Mouse (Mus musculus) heart, postnatal 10 days (tissue): ENCODE measurements around the gene Ptprr. TPM values are rescaled to one million over a fixed set of nuclear protein-coding genes. Genes with fewer than 3 reads are reported as not detected.

ENCODE experiments used
- DNase-seq, 2 experiments: peaks; one replicate each; pipeline ENCODE4 v3.0.0; 2021
- intact Hi-C: fragments of 180-260 bp; cut with DNase I; formaldehyde crosslinking; loops from one replicate; pipeline ENCODE4 v1.15.1; 2025
- total RNA-seq, 2 experiments: library from RNA; stranded (reverse); gene quantifications; 2 replicates each; pipeline ENCODE4 v1.2.3; 2021

Gene Ptprr
- total RNA-seq, 2 experiments from 2014 or later: 0.89 to 1.3 TPM

DNA sequence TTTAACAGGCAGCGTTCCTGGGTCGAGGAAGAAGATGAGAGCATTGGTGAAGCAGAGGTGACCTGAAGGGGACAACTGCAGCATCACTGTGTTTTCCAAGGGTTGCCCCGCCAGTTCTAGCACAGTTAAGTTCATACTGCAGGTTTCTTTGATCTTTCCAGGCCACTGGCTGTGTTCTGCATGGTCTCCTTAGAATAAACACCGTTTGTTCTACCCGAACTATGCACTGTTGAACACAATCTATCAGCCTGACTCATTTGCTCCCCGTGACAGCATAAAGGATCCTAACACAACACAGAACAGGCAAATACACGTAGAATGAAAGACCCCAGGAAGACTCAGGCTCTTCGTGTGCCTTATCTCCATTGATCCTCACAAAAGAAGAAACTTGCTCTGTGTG, 176.4 kb downstream of the Ptprr start:
- intact Hi-C loops: loop anchor here (10.0 kb wide), 3 partner anchors 480 to 760 kb away; no protein-coding TSS in a partner anchor

GRCm38 (mm10) chr10:116196596-116197415, 178.8 kb downstream of the Ptprr start:
- DNase-seq: no peak
- intact Hi-C loops: loop anchor here (1.0 to 10.0 kb wide), 5 partner anchors 113 to 795 kb away; no protein-coding TSS in a partner anchor

More for the DNA sequence above, 176.4 kb downstream of the Ptprr start:
- no peak for DNase-seq

DNA sequence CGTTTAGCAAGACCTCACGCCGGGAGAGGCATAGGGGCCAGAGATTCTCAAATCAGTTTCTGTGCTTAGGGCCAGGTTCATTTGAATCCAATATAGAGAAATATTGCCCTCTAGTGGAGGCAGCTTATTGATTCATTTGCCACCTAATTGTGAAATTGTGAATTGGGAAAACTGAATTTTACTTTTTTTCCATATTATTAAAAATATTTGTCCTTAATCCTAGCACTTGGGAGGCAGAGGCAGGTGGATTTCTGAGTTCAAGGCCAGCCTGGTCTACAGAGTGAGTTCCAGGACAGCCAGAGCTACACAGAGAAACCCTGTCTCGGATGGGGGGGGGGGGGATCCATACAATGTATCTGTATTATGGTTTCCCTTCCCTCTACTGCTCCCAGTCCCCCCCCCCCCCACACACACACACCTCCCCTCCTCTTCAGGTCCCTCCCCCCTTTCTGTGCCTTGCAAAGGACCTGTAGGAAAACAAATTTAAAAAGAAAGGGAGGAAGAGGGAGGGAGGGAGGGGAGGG, 179.5 kb downstream of the Ptprr start:
- DNase-seq: peak in 1 of 2 experiments; percentile 57

GRCm38 (mm10) chr10:116199035-116199434, 181.0 kb downstream of the Ptprr start:
- peak in 1 of 2 experiments; percentile 38 for DNase-seq
- intact Hi-C loops: loop anchor here (2.0 to 10.0 kb wide), 5 partner anchors 484 to 874 kb away; no protein-coding TSS in a partner anchor

More for the DNA sequence above, 179.5 kb downstream of the Ptprr start:
- intact Hi-C loops: loop anchor here (1.0 to 10.0 kb wide), 5 partner anchors 113 to 795 kb away; no protein-coding TSS in a partner anchor

GRCm38 (mm10) chr10:116201542-116201941, 183.5 kb downstream of the Ptprr start:
- intact Hi-C loops: loop anchor here (10.0 kb wide), 1 partner anchor 273 kb away; the partner anchor contains the start of gene Kcnmb4
- DNase-seq: no peak

- peak; percentile 53 for DNase-seq
- intact Hi-C loops: loop anchor here (5.0 to 10.0 kb wide), 2 partner anchors 269 to 642 kb away; partner anchors contain the start of gene Kcnmb4
Observed at GRCm38 (mm10) chr10:116205580-116206358, 187.8 kb downstream of the Ptprr start.

DNA sequence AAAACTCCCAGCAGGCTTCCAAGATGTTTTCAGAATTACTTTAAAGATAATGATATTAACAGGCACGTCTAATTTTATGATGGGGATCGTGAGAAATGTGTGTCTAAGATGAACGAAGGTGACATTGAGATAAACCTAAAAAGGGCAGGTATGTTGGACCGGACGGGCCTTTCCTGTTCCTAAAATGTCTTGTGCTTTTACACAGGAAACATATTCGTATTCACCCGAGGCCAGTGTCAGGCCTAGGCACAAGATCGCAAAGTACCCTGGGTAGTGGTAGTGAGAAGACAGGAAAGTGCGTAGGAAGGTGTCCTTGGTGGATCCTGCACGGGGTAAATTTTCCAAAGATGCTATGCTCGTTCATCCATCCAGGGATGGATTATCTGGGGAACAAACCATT, 188.4 kb downstream of the Ptprr start:
- intact Hi-C loops: loop anchor here (5.0 to 10.0 kb wide), 2 partner anchors 268 to 641 kb away; partner anchors contain the start of gene Kcnmb4
- peak; percentile 25 to 29 for DNase-seq

DNA sequence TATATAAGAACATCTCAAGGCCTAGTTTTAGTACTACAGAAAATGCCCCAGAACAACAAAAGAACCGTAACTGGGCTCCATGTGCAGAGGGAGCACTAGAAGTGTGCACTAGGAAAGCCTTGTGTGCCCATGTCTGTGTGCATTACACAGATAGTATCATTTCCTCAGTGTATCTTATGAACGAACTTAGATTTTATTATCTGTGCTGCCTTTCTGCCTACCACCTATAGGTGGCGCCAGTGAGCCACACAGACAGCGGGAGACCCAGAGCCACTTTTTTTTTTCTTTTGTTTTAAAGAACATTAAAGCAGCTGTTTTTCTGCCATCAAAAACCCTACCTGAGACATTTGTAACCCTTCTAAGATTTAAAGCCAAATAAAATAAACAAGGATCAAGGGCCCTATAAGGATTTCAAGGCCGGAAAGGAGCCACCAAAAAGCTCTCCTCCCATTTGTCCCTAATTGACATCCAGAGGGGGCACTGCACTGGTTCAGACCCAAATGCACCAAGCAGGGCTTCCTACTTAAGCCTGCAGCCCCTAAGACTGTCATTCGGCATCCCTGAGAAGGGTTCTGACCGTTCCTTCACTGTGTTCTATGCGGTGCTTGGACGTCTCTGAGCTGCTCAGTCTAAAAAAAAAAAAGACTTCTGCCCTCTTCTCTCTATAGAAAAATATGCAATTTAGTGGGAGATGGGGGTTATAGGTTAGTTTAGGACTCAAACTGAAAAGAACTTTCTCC, 190.1 kb downstream of the Ptprr start:
- intact Hi-C loops: loop anchor here (1.0 to 10.0 kb wide), 5 partner anchors 35 to 639 kb away; partner anchors contain the start of gene Kcnmb4
- DNase-seq: peak; percentile 66 to 70

DNA sequence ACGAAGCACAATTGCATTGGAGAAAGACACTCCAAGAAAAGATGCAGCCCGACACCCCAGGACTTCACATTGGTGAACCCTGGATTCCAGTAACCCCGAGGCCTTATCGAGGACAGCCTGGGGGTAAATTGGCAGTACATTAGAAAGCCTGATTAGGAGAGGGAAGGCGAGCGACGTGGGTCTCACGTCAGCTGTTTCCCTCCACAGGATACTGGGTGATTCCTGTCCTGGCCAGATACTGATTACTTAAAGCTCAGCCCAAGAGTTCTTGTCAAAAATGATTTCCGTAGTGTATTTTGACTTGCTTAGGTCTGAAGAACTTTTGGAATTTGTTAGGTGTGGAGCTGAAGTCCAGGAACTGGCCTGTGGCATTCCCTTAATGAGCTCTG, 190.7 kb downstream of the Ptprr start:
- DNase-seq: peak; percentile 37 to 43
- intact Hi-C loops: loop anchor here (1.0 to 10.0 kb wide), 5 partner anchors 34 to 639 kb away; partner anchors contain the start of gene Kcnmb4

GRCm38 (mm10) chr10:116212127-116212526, 194.1 kb downstream of the Ptprr start:
- intact Hi-C loops: no loop called here
- DNase-seq: no peak

DNA sequence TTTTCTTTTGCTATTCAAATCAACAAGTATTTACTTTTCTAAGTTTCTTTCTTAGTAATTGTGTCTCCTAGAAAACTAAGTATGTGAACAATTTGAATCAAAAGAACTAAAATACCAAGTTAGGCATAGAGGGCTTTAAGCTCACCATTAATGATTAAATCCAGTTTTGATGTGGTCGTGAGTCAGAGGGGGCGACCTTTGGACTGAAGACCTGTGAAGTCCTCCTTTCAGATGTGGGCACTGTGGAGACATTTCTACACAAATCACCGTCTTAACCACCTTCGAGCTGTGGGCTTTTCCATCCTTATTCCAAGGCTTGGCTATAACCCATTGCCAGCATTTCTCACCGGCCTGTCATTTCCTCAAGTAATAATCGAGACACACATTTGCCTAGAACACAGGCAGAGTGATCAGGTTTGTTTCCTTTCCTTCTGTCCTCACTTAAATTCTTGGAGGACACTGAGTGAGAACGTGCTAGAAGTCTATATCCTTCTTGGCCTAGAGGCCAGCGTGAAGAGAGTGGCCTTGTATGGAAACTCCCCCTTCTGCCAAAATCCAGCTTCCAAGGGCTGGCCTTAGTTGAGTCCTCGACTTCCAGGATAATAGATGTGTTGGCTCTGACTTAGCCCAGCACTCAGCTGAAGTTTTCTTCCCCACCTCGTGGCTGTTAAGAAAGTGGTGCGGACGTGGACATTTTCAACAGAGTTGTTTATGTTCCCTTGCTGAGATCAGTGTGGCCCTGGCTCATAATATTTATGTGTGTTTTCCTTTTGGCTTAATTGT, 202.5 kb downstream of the Ptprr start:
- intact Hi-C loops: no loop called here

DNA sequence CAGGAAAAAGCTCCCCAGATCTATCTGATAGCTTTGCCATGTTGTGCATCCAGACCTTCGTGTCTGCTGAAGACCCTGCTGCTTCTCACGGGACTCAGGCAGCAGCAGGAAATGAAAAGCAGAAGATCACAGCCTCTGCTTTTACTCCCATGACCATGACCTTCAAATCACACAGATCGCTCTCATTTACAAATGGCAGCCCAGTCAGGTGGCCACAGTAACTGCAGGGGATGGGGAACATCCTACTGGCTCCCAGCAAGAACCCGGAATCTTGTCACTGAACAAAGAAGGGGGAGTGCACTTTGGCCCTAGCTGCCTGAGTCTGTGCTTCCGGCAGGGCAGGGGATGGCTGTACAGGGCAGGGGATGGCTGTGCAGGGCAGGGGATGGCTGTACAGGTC, 217.3 kb downstream of the Ptprr start:
- intact Hi-C loops: no loop called here
- no peak for DNase-seq

More for the DNA sequence above, 202.5 kb downstream of the Ptprr start:
- no peak for DNase-seq

DNA sequence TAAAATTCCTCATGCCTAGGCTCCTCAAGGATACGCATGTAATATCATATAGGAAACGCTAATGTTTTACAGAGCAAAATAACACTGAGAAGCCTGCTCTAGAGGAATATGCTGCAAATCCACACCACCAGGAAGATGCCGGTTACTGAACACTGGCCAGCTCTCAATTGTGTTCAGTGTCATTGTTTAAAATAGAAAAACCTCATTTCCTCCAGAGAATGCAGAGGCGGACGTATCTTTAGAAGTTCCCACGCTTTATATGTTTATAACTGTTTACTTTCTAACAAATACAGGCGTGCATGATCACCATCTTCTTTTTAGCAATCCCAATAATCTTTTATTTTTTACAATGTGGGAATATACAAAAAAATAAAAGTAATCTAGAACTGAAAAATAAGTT, 224.2 kb downstream of the Ptprr start:
- DNase-seq: no peak
- intact Hi-C loops: loop anchor here (2.0 kb wide), 1 partner anchor 33 kb away; no protein-coding TSS in a partner anchor

DNA sequence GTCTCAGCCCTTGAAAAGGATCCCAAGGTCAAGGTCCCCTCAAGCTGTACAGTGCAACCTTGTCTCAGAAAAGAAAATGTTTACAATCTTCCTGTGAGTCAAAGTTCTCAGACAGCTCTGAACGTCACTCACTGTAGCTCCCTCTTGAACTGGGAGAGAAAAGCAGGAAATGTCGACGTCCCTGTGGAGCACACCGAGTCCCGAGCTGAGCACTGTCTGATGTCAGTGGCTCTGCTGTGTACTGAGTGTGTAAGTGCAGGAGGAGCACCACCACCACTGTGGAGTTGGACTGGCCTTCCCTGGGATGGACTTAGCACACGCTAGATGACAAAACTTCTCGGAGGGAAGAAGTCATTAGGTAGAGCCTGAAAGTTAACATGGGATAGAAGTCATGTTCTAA, 225.4 kb downstream of the Ptprr start:
- no peak for DNase-seq
- intact Hi-C loops: loop anchor here (2.0 kb wide), 1 partner anchor 35 kb away; no protein-coding TSS in a partner anchor

GRCm38 (mm10) chr10:116245632-116246031, 227.6 kb downstream of the Ptprr start:
- intact Hi-C loops: no loop called here
- DNase-seq: no peak

DNA sequence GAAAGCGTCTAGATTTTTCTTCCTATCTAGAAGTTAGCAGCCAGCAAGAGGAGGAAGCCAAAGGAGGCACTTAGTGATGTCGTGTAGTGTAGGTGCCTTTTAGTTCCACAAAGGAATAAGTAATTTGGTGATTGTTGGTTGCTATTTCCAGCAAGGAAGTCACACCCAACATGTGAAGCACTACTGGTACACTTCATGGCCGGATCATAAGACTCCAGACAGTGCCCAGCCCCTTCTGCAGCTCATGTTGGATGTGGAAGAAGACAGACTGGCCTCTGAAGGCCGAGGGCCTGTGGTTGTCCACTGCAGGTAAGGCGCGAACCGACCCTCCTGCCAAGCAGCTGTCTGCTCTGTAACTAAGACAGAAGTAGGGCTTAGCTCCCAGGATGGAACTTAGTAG, 234.7 kb downstream of the Ptprr start:
- DNase-seq: no peak
- intact Hi-C loops: no loop called here

DNA sequence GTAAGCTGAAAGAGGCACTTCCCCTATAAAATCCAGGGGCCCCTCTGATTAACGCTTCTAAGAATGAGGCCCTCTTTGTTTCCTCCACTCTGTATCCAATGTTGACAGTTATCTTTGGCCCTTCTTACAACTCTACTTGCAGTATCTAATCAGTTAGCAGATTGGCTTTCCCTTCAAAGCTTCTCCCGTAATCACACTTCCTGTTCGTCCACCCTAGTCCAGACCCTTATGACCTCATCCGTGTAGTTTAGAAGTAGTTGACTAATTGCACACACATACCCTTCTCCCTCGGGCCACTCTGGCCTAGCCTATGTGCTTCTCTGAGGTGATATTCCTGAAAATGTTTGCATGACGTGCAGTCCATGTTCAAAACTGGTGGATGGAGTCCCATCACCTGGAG, 236.0 kb downstream of the Ptprr start:
- DNase-seq: no peak
- intact Hi-C loops: no loop called here

- intact Hi-C loops: no loop called here
- no peak for DNase-seq
Observed at GRCm38 (mm10) chr10:116259298-116259697, 241.3 kb downstream of the Ptprr start.
